Mouse (Mus musculus): ENCODE measurements around the gene Mafk.
"Not testable (repeated sequence)": the region's sequence is repeated elsewhere in the genome, so short reads cannot be mapped to it uniquely, and the experiment has no call there.

Gene Mafk

DNA sequence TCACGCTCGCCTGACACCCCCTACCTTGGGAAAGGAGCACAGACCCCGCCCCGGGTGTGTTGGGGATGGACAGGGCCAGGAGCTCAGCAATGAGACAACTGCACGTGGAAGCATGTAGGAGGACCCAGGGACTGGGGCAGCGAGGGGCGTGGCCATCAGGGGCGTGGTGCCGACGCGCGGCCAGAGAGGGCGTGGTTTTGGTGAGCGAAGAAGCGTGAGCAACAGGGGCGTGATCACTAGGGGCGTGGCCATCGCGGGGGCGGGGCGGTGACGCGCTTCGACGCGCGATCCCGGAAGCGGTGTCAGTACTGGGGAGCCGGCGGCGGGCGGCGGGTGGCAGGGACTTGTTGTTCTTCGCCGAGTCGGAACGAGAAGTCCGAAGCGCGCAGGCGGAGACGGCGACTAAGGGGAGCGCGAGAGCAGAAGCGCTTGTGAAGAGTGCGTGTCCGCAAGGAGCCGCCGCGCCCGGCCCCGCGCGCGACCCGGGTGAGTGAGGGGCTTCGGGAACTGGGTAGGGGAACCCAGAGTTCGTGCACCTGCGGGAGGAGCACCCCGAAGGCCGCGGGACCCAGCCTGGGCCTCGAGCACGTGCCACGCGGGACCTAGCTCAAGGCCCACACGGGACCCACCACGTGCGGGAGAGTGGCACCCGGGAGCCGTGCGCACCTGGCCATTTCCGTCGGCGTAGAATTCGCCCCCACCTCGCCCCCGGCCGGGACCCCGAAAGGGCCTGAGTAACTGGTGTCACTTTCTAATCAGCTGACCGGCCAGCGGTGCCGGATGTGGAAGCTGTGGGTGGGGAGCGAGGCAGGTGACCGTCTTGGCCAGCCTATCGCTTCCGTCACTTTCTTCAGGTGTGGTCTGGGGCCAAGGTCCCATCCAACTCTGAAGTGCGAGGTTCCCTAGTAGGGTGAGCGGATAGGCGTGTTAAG, at the start of gene Mafk:
Mafk (plus strand) TSS at position 287 of the 932 bp plus-strand sequence.
- in situ Hi-C loops (cut with MboI, MseI), result loop anchor here (25.0 kb wide), 1 partner anchor 1629 kb away; the partner anchor contains the start of genes Ap4m1, Cops6, Mcm7 and Zfp113

DNA sequence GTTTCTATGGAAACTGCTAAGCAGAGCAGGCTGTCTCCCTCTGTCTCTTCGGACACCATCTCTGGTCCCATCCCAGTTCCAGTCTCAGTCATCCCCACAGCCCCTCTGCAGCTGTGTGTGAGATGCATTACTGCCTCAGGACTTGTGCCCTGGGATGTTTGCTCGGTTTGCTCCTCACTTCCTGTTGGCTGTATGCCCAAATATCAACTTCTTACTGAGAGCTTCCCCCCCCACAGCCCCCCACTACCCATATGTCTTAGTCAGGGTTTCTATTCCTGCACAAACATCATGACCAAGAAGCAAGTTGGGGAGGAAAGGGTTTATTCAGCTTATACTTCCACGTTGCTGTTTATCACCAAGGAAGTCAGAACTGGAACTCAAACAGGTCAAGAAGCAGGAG, 48.7 kb upstream of the Mafk start:
- in situ Hi-C loops (cut with MboI, MseI), result not testable (repeated sequence)

DNA sequence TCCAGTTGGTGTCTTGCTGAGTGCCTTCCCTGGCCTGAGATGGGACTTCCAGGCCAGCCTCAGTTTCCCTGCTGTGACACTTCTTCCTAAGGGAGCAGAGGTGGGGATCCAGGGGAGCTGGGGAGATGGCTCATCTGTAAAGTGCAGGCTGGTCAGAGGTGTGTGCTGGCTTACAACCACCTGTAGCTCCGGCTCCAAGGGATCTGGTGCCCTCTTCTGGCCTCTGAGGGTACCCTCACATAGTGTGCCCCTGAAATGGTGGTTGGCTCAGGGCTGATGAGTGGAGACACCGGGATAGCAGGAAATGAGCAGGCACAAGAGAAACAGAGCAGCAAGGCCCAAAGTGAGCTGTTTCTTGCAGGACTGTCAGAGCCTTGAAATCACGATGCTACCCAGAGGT, 45.5 kb upstream of the Mafk start:
- in situ Hi-C loops (cut with MboI, MseI), result loop anchor here (5.0 kb wide), 1 partner anchor 33 kb away; no protein-coding TSS in a partner anchor

GRCm38 (mm10) chr5:139749413-139750125, 41.7 kb upstream of the Mafk start:
- in situ Hi-C loops (cut with MboI, MseI), result loop anchor here (5.0 kb wide), 1 partner anchor 37 kb away; no protein-coding TSS in a partner anchor

DNA sequence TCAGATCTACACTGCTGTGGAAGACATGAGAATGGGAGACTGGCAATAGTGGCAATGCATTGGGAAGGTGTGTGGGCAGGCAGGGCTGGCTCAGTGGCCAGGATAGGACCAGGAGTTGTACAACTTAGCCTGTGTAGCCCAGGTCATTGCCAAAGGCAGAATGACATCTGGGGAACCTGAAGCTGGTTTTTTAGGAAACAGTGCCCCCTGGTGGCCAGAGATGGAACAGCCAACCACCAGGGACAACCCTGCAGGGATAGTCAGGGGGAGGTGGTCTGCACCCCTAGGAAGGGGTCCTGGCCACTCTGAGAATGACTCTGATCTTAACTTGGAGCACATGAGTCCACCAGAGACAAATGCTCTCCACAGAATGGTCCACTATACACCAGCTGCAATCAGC, 40.8 kb upstream of the Mafk start:
- in situ Hi-C loops (cut with MboI, MseI), result no loop called here

DNA sequence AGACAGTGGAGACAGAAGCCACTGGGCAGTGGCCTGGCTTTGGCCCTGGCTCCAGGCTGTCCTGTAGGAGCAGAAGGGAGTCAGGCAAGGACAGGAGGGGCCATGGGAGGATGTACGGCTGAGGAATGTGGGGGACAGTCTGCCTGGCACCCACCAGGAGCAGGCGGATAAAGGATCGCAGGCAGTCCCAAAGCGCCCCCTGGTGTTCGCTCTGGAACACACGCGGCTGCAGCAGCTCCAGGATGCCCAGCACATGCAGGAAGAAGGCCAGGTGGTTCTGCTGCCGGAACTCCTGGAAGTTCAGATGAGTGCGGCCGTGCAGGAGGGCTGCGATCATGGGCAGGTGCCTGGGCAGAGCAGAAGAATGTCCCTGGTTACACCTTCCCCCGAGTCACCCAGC, 36.6 kb upstream of the Mafk start:
- in situ Hi-C loops (cut with MboI, MseI), result no loop called here

GRCm38 (mm10) chr5:139756135-139756534, 35.2 kb upstream of the Mafk start:
- in situ Hi-C loops (cut with MboI, MseI), result no loop called here

DNA sequence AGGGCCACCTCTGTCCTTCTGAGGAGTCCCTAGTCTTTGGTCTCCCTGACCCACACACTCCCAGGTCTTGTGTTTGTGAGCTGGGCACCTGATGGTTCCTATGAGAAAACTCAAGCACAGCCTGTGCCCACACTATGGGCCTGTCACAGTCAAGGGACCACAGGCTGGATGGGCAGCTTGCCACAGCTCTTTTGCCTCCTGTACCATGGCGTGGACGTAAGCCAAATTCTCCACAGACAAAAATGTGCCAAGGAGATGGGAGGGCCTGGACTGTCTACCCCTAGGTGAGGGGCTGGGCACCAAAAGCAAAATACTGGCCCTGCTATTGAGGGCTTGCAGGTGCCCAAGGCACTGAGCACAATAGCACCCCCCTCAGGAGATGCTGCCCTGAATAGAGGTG, 34.7 kb upstream of the Mafk start:
- in situ Hi-C loops (cut with MboI, MseI), result no loop called here

DNA sequence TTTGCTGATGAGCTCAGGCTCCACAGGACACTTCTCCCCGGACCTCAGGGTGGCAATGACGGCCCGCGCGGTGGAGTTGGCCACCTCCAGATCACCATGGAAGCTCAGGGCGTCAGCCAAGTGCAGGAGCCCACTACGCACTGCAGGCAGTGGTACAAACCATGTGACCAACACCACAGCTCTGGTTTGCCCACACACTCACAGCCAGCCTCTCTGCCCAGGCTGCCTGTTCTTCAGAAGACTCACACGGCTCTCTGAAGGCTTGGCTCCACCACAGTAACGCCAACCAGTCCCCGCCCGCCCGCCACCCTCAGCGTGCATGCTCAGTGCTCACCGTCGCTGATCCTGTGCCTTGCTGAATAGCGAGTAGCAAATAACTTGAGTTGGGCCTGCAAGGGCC, 33.2 kb upstream of the Mafk start:
- in situ Hi-C loops (cut with MboI, MseI), result no loop called here

- in situ Hi-C loops (cut with MboI, MseI), result no loop called here
Measured at GRCm38 (mm10) chr5:139764296-139764695, 27.0 kb upstream of the Mafk start.

DNA sequence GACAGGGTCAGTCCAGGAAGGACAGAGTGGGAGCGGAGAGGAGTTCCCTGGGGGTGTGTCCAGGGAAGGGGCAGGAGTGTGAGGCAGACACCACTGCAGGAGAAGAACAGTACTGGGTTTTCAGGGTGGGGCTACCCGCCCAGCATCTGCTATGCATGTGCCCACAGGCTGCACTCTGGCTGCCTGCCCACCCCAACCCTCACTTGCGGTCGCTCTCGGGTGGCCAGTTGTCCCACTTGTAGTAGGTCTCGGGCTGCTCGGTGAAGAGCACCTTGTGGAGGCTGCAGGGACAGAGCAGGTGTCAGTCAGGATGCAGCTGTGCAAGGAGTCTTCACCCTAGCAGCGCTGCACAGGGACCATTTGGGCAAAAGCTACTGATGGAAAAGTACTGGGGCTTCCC, 23.1 kb upstream of the Mafk start:
- in situ Hi-C loops (cut with MboI, MseI), result no loop called here

DNA sequence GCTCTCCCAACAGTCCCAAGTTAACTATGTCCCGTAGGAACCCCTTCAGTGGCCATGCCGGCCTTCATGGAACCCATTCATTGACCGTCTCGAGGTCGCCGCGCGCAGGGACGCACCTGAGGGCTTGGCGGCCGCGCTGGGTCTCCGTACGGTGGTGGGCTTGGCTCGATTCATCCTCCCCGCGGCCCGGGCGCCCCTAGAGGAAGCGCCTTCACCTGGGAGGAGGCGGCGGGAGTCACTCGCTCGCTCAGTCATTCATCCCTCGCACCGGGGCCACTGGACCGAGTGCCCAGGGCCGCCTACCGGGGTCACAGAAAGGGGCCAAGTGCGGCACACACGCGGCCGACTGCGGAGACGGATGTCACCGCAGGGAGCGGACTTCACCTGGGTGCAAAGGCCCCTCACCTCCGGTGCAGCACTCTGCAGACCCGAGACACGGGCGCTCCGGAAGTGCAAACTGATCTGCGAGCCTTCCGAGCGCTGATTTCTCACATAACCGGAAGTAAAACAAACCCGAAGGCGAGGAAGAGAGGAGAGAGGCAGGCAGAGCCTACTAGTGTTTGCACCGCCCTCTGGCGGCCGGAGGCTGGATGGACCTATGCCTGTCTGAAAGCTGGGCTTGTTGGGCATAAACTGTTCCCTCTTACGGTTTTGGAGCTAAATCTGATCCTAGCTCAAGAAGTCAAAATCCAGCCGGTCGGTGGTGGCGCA, 15.9 kb upstream of the Mafk start, which contains the start of gene Ints1:
Ints1 (minus strand) TSS at position 459 of the 711 bp plus-strand sequence.
- in situ Hi-C loops (cut with MboI, MseI), result loop anchor here (10.0 to 25.0 kb wide), 2 partner anchors 1511 to 1613 kb away; partner anchors contain the start of genes Ap4m1, BC037034, Cops6 and Mcm7

GRCm38 (mm10) chr5:139776966-139777365, 14.3 kb upstream of the Mafk start:
- in situ Hi-C loops (cut with MboI, MseI), result loop anchor here (10.0 to 25.0 kb wide), 2 partner anchors 1512 to 1615 kb away; partner anchors contain the start of genes Ap4m1, BC037034, Cops6 and Mcm7

- in situ Hi-C loops (cut with MboI, MseI), result loop anchor here (25.0 kb wide), 1 partner anchor 1619 kb away; the partner anchor contains the start of genes Ap4m1, Cops6, Mcm7 and Zfp113
Measured at GRCm38 (mm10) chr5:139781406-139781805, 9.9 kb upstream of the Mafk start.

GRCm38 (mm10) chr5:139789466-139789865, 1.8 kb upstream of the Mafk start:
- in situ Hi-C loops (cut with MboI, MseI), result loop anchor here (25.0 kb wide), 1 partner anchor 1627 kb away; the partner anchor contains the start of genes Ap4m1, Cops6, Mcm7 and Zfp113

DNA sequence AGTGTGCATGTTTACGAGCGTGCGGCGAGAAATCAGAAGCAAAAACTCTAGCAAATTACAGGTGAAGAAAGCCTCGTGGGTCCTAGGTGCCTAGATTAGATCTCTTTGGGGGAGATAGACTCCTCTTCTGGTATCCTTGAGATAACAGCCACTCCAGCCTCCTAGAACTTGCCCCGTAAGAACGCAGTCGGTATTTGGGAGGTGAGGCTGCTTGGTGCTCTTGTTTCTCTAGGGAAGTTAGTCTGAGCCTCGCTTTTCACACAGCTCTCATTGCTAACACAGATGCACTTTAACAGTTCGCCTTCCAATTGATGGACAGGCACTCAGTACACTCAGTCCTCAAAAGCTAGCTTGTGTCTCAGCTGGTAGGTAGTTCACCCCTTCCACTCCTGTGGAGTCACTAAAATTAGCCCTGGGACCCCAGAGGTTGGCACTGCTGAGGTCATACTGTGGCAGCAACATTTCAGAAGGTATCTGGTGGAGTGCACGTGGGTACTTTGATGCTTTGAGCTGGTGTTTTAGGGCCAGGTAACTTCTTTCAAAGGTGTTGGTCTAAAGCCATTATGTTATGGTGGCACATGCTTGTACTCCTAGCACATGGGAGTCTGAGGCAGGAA, 954 bp downstream of the Mafk start:
- in situ Hi-C loops (cut with MboI, MseI), result loop anchor here (25.0 kb wide), 1 partner anchor 1630 kb away; the partner anchor contains the start of genes Ap4m1, Cops6, Mcm7 and Zfp113

GRCm38 (mm10) chr5:139792966-139793337, 1.6 kb downstream of the Mafk start:
- in situ Hi-C loops (cut with MboI, MseI), result loop anchor here (25.0 kb wide), 1 partner anchor 1631 kb away; the partner anchor contains the start of genes Ap4m1, Cops6, Mcm7 and Zfp113

DNA sequence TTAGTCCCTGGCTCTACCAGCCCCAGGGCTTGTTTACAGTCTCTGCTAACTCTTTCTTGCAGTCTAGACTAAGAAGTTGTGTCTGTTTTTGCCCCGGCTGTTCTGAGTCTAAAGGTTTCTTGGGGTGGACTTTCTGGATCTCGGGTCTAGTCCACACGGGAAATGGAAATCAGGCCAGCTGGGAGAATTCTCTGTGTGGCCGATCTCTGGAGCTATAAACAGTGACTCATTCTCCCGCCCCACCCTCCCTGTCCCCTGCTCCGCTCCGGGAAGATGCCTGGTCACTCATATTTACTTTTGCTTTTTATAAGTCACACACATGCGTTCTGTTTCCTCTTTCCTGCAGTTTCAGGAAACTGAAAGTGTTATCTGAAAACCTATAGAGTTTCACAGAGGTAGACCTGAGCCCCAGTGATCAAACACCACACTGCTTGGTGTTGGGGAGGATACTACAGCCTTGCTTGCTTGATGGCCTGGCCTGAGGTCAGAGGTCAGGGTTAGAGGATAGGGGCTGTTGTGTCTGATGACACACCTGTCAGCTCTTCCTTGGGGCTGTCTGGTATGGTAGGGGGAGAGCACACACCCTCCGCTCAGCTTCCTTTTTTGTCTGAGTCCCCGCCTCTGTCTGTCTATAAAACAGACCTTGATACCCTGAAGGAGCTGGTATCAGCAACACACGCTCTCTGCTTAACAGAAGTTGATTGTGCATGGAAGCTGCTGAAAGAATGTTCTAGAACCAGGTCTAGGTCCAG, 2.2 kb downstream of the Mafk start:
- in situ Hi-C loops (cut with MboI, MseI), result loop anchor here (25.0 kb wide), 1 partner anchor 1631 kb away; the partner anchor contains the start of genes Ap4m1, Cops6, Mcm7 and Zfp113

DNA sequence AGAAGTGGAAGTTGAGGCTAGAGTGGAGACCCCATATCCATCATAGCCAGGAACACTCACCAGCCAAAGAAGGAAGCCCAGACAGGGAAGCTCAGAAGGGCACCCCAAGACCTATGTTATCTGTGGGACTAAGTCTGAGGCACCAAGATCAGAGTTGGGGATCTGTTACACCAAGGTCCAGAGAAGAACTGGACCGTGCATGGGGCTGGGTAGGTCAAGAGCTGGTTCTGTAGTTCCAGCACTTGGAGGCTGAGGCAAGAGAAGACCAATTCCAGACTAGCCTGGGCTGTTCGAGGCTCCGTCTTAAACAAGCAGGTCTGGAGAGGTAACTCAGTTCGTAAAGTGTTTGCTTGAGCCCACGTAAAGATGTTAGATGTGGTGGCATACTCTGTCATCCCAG, 2.8 kb downstream of the Mafk start:
- in situ Hi-C loops (cut with MboI, MseI), result loop anchor here (25.0 kb wide), 1 partner anchor 1632 kb away; the partner anchor contains the start of genes Ap4m1, Cops6, Mcm7 and Zfp113

GRCm38 (mm10) chr5:139794938-139795337, 3.6 kb downstream of the Mafk start:
- in situ Hi-C loops (cut with MboI, MseI), result loop anchor here (25.0 kb wide), 1 partner anchor 1633 kb away; the partner anchor contains the start of genes Ap4m1, Cops6, Mcm7 and Zfp113
